Comparison of ENCODE assay signal across 9 mouse cellular contexts in the genomic region with DNA sequence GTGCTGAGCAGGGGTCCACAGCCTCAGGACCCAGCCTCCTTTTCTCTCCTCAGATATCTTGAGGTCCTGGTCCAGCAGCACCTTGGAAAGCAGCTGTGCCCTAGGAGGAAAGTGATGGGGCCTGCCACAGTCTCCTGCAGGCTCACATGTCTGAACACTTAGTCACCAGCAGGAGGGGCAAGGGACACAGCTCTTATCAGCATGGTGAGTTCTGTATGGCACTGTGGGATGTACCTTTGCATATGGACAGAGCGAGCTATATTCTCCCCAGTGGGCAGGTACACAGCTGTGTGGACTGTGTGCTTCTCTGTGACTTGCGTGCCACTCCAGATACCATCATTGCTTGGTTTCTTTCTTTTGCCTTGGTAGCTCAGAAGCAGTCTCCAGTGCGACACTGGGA. TPM values are rescaled to one million over a fixed set of nuclear protein-coding genes. Genes with fewer than 3 reads are reported as not detected.
DNase-seq lines count a peak whose midpoint lies in the region; ATAC-seq and TF ChIP-seq lines count a peak whose summit lies in the region.
"Had no signal": no experiment of that assay in that cellular context is flagged by ENCODE, and none has a peak within 500 bp of the region (broad histone marks: within the 10 kb centered on the region; RNA-seq: fewer than 3 reads in every experiment).

No protein-coding gene starts in this region.

- H3K4me2 ChIP-seq in hindbrain, embryonic 11.5 days (replicated peaks; ENCODE audit: low read depth, low read length) = no peak overlapping the region
- H3K4me2 ChIP-seq in hindbrain, embryonic 12.5 days (replicated peaks) = no peak overlapping the region
- no peak overlapping the region for H3K4me2 ChIP-seq in hindbrain, embryonic 14.5 days (replicated peaks)

- no peak for ATAC-seq in hindbrain, embryonic 11.5 days (ENCODE audit: low FRiP score)
- no peak for ATAC-seq in hindbrain, embryonic 12.5 days (ENCODE audit: low FRiP score)
- ATAC-seq in hindbrain, embryonic 14.5 days (ENCODE audit: low FRiP score) = no peak

- no peak overlapping the region for H3K27ac ChIP-seq in hindbrain, embryonic 11.5 days (ENCODE audit: low read depth, low read length)
- H3K27ac ChIP-seq in hindbrain, embryonic 12.5 days = no peak overlapping the region
- no peak overlapping the region for H3K27ac ChIP-seq in thymus, adult 2 months (ENCODE audit: control insufficient read depth, insufficient read depth, low read length)
- no peak overlapping the region for H3K27ac ChIP-seq in hindbrain, embryonic 14.5 days

- WGBS in hindbrain, embryonic 11.5 days = 81% methylated on average over 3 of the region's 3 CpGs
- 70% methylated on average over 3 of the region's 3 CpGs for WGBS in hindbrain, embryonic 12.5 days
- WGBS in thymus, adult 2 months = 77% methylated on average over 3 of the region's 3 CpGs
- WGBS in hindbrain, embryonic 14.5 days = 80% methylated on average over 3 of the region's 3 CpGs

- H3K36me3 ChIP-seq in hindbrain, embryonic 11.5 days (ENCODE audit: control insufficient read depth, insufficient read depth, low read length) = no peaks in the 10 kb centered on the region
- no peaks in the 10 kb centered on the region for H3K36me3 ChIP-seq in hindbrain, embryonic 12.5 days
- H3K36me3 ChIP-seq in thymus, adult 2 months (ENCODE audit: control insufficient read depth, insufficient read depth, low read length) = no peaks in the 10 kb centered on the region
- no peaks in the 10 kb centered on the region for H3K36me3 ChIP-seq in hindbrain, embryonic 14.5 days (replicated peaks; ENCODE audit: control insufficient read depth, insufficient read depth)

- peak; percentile 24 for DNase-seq in hindbrain, embryonic 11.5 days (ENCODE audit: low spot score)
- peak; percentile 28 for DNase-seq in thymus, postnatal 14 days
- no peak for DNase-seq in thymus, adult 2 months
- peak; percentile 38 for DNase-seq in hindbrain, embryonic 14.5 days (ENCODE audit: low spot score)
- DNase-seq in ovary, postnatal 36 days (ENCODE audit: low spot score) = no peak
- no peak for DNase-seq in gastrocnemius, postnatal 25 days
- DNase-seq in right cerebral cortex, adult 18-20 months = no peak
- DNase-seq: adrenal gland, adult 8-10 months had no signal

- TF ChIP-seq POLR2A in thymus, adult 2 months (IDR thresholded peaks at IDR 0.05; ENCODE audit: control insufficient read depth, extremely low read depth, insufficient read depth, low read length, poor library complexity) = no peak

- H3K4me3 ChIP-seq in hindbrain, embryonic 11.5 days (ENCODE audit: low read depth, low read length) = no peak overlapping the region
- H3K4me3 ChIP-seq in hindbrain, embryonic 12.5 days = no peak overlapping the region
- no peak overlapping the region for H3K4me3 ChIP-seq in thymus, adult 2 months (ENCODE audit: control insufficient read depth, insufficient read depth, low read length)
- H3K4me3 ChIP-seq in hindbrain, embryonic 14.5 days (replicated peaks; ENCODE audit: low read length) = no peak overlapping the region

- no peaks in the 10 kb centered on the region for H3K9me3 ChIP-seq in hindbrain, embryonic 11.5 days (ENCODE audit: control insufficient read depth, low read length)
- H3K9me3 ChIP-seq in hindbrain, embryonic 12.5 days (replicated peaks) = no peaks in the 10 kb centered on the region
- no peaks in the 10 kb centered on the region for H3K9me3 ChIP-seq in hindbrain, embryonic 14.5 days (ENCODE audit: control insufficient read depth, low read length)

- H3K9ac ChIP-seq in hindbrain, embryonic 11.5 days (ENCODE audit: low read depth, low read length) = no peak overlapping the region
- no peak overlapping the region for H3K9ac ChIP-seq in hindbrain, embryonic 12.5 days
- no peak overlapping the region for H3K9ac ChIP-seq in hindbrain, embryonic 14.5 days

- H3K4me1 ChIP-seq in hindbrain, embryonic 11.5 days (replicated peaks; ENCODE audit: control insufficient read depth, insufficient read depth, low read length) = no peaks in the 10 kb centered on the region
- no peaks in the 10 kb centered on the region for H3K4me1 ChIP-seq in hindbrain, embryonic 12.5 days
- no peaks in the 10 kb centered on the region for H3K4me1 ChIP-seq in thymus, adult 2 months (replicated peaks; ENCODE audit: control insufficient read depth, insufficient read depth, low read length)
- no peaks in the 10 kb centered on the region for H3K4me1 ChIP-seq in hindbrain, embryonic 14.5 days (replicated peaks; ENCODE audit: control insufficient read depth, insufficient read depth, low read length)

- TF ChIP-seq CTCF in thymus, adult 2 months (IDR thresholded peaks at IDR 0.05; ENCODE audit: borderline replicate concordance, control insufficient read depth, extremely low read depth, insufficient read depth, low read length, poor library complexity) = no peak

- H3K27me3 ChIP-seq in hindbrain, embryonic 11.5 days (ENCODE audit: control insufficient read depth, insufficient read depth, low read length) = no peaks in the 10 kb centered on the region
- H3K27me3 ChIP-seq in hindbrain, embryonic 12.5 days = no peaks in the 10 kb centered on the region
- H3K27me3 ChIP-seq in thymus, adult 2 months (ENCODE audit: control insufficient read depth, insufficient read depth, low read length) = no peaks in the 10 kb centered on the region
- H3K27me3 ChIP-seq in hindbrain, embryonic 14.5 days (ENCODE audit: control insufficient read depth, insufficient read depth, low read length) = no peaks in the 10 kb centered on the region

RNA-seq across cellular contexts. Expression of a gene that starts 55.5 kb away (rescaled TPM):
- polyA plus RNA-seq in hindbrain, embryonic 11.5 days (2014; fragmentation: Nextera tagmentation; extraction: Ambion mirVana) = 1.8 and 2.6 TPM in 2 replicates
- 2.1 and 2.2 TPM in 2 replicates for polyA plus RNA-seq in hindbrain, embryonic 12.5 days (2016; fragmentation: Nextera tagmentation; extraction: Ambion mirVana)
- 23.0 and 59.4 TPM in 2 replicates for polyA plus RNA-seq in thymus, adult 2 months (2012; rRNA removed)
- polyA plus RNA-seq in hindbrain, embryonic 14.5 days (2014; fragmentation: Nextera tagmentation; extraction: Ambion mirVana) = 0.47 and 0.57 TPM in 2 replicates
- total RNA-seq in gastrocnemius, postnatal 25 days (2021) = 1 to 10 TPM; 2.8 to 3.5 TPM

Comparison
In these comparisons a context has a peak if more than half of its experiments do, and no peak if none do; other contexts are left out.
1. DNase-seq: peak in hindbrain, embryonic 11.5 days (single experiment), thymus, postnatal 14 days (single experiment) and hindbrain, embryonic 14.5 days (single experiment); none in thymus, adult 2 months (single experiment), ovary, postnatal 36 days (single experiment), gastrocnemius, postnatal 25 days (single experiment) and right cerebral cortex, adult 18-20 months (single experiment).